Mouse (Mus musculus): ENCODE data around the gene Zc3h4. TPM values are rescaled to one million over a fixed set of nuclear protein-coding genes. Genes with fewer than 3 reads are reported as not detected.

The Zc3h4 gene
- total RNA-seq, 2 experiments from 2014 or later = 58.3 to 58.7 TPM

DNA sequence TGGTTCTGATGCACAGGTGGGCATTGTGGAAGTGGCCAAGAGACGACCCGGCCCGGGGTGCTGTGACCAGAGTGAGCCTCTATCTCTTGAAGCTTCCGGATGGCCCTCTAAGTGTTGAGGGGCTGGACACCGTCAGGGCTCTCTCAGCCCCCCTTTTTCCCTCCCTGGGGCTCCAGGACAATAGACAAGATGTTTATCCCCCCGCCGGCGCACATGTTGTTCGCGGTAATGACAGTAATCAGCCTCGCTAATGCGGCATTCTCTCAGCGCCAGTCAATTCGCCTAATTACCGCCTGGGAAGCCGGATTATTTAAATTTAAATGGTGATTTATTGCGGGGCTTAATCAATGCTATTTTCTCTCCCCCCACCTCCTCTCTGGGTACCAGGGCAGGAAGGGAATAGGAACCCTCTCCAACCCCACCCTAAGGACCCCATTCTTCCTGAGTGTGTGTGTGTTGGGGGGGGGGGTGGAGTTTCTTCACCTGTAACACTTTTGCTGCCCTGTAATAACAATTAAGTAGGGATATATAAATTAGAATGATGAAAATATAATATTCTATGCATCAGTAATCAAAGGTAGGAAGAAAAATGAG lies 71.5 kb downstream of the Zc3h4 start:
- no peak overlapping the region for H3K4me3 ChIP-seq
- no peak for DNase-seq (ENCODE audit: extremely low spot score in 1 of 2, low spot score in 2 of 2)
- no peak for TF ChIP-seq CTCF (IDR thresholded peaks at IDR 0.05)
- no peak overlapping the region for H3K27ac ChIP-seq
- intact Hi-C loops (cut with DNase I) = no loop called here

DNA sequence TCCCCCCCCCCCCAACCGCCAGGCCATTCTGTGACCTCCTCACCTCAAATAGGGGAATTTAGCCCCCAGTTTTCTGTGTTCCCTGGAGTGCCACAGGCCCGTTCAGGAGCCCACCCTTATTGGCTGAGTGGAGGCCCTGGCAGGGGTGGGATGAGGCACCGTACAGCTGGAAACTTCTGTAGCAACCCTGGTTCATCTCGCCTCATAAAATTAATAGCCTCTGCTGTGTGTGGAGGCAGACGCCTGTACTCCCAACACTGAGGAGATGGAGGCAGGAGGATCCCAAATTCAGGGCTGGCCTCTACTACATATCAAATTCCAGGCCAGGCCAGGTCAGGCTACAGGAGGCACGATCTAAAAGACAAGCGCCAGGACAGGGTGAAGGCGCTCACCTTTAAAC lies 73.1 kb downstream of the Zc3h4 start:
- no peak for TF ChIP-seq CTCF (IDR thresholded peaks at IDR 0.05)
- intact Hi-C loops (cut with DNase I) = no loop called here
- Histone ChIP-seq H3K4me3 (no peak overlapping the region), H3K27ac (no peak overlapping the region)
- DNase-seq (ENCODE audit: extremely low spot score in 1 of 2, low spot score in 2 of 2) = no peak

DNA sequence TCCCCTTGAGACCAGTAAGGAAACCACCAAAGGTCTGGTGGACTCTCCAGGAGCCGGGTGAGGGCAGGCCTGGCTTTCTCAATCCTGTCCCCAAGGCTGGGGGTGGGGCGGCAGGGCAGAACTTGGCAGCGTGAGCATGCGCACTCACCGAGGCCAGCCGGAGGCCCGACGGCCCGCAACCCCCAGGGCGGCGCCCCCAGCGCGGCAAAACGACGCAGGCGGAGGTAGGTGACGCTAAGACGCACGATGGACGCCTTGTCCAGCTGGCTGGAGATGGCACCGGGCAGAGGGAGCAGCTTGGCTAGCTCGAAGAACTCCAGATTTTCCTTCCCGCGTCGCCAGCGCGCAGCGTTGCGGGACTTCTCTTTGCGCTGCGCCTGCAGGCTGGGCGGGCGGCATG lies 73.7 kb downstream of the Zc3h4 start:
- H3K4me3 ChIP-seq = 0 out of 2 replicates have a peak overlapping the region, but pooled peaks have one; percentile 13
- no peak for TF ChIP-seq CTCF (IDR thresholded peaks at IDR 0.05)
- H3K27ac ChIP-seq = no peak overlapping the region
- DNase-seq (ENCODE audit: extremely low spot score in 1 of 2, low spot score in 2 of 2) = no peak
- intact Hi-C loops (cut with DNase I) = no loop called here

DNA sequence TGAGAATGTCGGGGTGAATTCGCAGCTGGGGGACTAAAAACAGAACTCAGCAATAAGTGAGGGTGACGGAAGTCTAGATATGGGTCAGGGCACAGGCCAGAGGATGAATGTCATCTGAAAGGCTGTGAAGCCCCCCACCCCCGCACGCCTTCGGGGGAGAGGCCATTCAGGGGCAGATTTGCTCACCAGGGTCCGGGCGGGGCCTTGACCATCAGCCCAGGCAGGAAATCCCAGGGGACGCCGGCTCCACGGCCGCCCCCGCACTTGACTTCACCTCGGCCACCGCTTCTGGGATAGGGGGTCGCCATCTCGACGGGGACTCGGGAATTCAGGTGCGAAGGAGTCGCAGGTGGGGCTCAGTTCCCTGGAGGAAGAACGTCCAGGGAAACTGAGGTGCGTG lies 74.6 kb downstream of the Zc3h4 start:
- TF ChIP-seq CTCF (IDR thresholded peaks at IDR 0.05) = no peak
- Histone ChIP-seq H3K27ac (no peak overlapping the region), H3K4me3 (peak overlapping the region; percentile 24; the same call in 1 of the 2 replicates)
- intact Hi-C loops (cut with DNase I) = no loop called here
- no peak for DNase-seq (ENCODE audit: extremely low spot score in 1 of 2, low spot score in 2 of 2)

- intact Hi-C loops (cut with DNase I) = no loop called here
- H3K4me3 ChIP-seq = peak overlapping the region; percentile 29
- no peak overlapping the region for H3K27ac ChIP-seq
- DNase-seq (ENCODE audit: extremely low spot score in 1 of 2, low spot score in 2 of 2) = no peak
- TF ChIP-seq CTCF (IDR thresholded peaks at IDR 0.05) = no peak
Measured at GRCm38 (mm10) chr7:16475764-16476599, 75.3 kb downstream of the Zc3h4 start.

DNA sequence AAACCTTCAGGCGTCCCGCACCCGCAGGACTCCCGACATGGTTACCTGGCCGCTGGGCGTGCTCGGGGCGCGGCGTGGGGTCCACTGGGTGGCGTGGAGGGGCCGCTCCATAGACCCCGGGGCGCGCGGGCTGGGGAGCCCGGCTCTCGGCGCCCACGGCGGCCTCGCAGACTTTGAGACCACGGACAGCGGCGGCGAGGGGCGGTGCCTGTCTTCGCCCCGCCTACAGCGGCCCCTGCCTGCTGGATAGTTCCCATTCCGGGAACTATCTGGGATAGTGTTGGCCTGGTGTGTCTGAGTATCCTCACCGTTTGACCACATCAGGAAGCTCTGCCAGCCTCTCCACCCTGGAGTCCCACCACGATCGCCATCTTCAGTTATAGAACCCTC lies 75.9 kb downstream of the Zc3h4 start:
- no peak overlapping the region for H3K27ac ChIP-seq
- no peak for DNase-seq (ENCODE audit: extremely low spot score in 1 of 2, low spot score in 2 of 2)
- intact Hi-C loops (cut with DNase I) = no loop called here
- TF ChIP-seq CTCF (IDR thresholded peaks at IDR 0.05) = no peak
- H3K4me3 ChIP-seq = peak overlapping the region; percentile 29

DNA sequence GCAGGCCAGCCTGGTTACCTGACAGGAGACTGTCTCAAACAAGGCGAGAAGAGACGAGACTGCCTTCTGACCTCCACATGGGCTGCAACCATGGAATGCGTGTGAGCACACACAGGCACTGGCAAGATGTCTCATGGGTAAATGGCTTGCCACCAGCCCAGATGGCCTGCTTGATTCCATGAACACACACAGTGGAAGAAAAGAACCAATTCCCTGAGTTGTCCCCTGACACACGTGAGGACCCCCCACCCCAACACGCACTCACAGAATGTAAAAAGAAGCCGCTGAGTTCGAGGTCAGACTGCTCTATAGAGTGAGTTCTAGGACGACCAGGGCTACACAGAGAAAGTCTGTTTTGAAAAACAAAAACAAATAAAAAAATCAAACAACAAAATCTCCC lies 76.9 kb downstream of the Zc3h4 start, which contains the start of gene Npas1:
Npas1 (minus strand) TSS at position 101 of the 400 bp plus-strand sequence.
- DNase-seq (ENCODE audit: extremely low spot score in 1 of 2, low spot score in 2 of 2) = no peak
- intact Hi-C loops (cut with DNase I) = no loop called here
- H3K27ac ChIP-seq = no peak within 1 kb of the TSS
- TF ChIP-seq CTCF (IDR thresholded peaks at IDR 0.05) = no peak
- H3K4me3 ChIP-seq = peak within 1 kb of the TSS; percentile 29

Other genes starting within 250 kb of the Zc3h4 start
- 10 to 100 TPM; 39.8 to 42.6 TPM for gene Meis3, start 225.8 kb upstream of the Zc3h4 start, total RNA-seq (2021)
- 10 to 100 TPM; 12.7 to 12.8 TPM for gene Dhx34, start 178.9 kb upstream of the Zc3h4 start, total RNA-seq (2021)
- gene C5ar2, start 156.8 kb upstream of the Zc3h4 start, total RNA-seq (2021) = under 1 TPM; 0.42 to 0.54 TPM
- 1 to 10 TPM; 1.3 to 1.7 TPM for gene C5ar1, start 141.4 kb upstream of the Zc3h4 start, total RNA-seq (2021)
- 10 to 100 TPM; 36.7 to 41.3 TPM for gene Inafm1, start 127.3 kb upstream of the Zc3h4 start, total RNA-seq (2021)
- 10 to 100 TPM; 94.3 to 95.1 TPM for gene Ccdc9, start 114.1 kb upstream of the Zc3h4 start, total RNA-seq (2021)
- 1 to 10 TPM; 9.1 to 9.7 TPM for gene Bbc3, start 92.5 kb upstream of the Zc3h4 start, total RNA-seq (2021)
- 100 to 1,000 TPM; 100 to 105 TPM for gene Sae1, start 13.1 kb upstream of the Zc3h4 start, total RNA-seq (2021)
- gene Tmem160, start 51.9 kb downstream of the Zc3h4 start, total RNA-seq (2021) = 10 to 100 TPM; 68.0 to 69.0 TPM
- 10 to 100 TPM; 10.2 to 11.5 TPM for gene Npas1, start 76.8 kb downstream of the Zc3h4 start, total RNA-seq (2021)
- gene Arhgap35, start 214.1 kb downstream of the Zc3h4 start, total RNA-seq (2021) = 100 to 1,000 TPM; 138 to 140 TPM